Mouse (Mus musculus): Measurements from ENCODE around the gene Inpp5k.
A peak's percentile ranks its signal among the peaks of the same experiment; 100 is the strongest.

Inpp5k gene

GRCm38 (mm10) chr11:75654471-75655390 is 23.9 kb downstream of the Inpp5k start:
- DNase-seq: peak; percentile 65 to 78

DNA sequence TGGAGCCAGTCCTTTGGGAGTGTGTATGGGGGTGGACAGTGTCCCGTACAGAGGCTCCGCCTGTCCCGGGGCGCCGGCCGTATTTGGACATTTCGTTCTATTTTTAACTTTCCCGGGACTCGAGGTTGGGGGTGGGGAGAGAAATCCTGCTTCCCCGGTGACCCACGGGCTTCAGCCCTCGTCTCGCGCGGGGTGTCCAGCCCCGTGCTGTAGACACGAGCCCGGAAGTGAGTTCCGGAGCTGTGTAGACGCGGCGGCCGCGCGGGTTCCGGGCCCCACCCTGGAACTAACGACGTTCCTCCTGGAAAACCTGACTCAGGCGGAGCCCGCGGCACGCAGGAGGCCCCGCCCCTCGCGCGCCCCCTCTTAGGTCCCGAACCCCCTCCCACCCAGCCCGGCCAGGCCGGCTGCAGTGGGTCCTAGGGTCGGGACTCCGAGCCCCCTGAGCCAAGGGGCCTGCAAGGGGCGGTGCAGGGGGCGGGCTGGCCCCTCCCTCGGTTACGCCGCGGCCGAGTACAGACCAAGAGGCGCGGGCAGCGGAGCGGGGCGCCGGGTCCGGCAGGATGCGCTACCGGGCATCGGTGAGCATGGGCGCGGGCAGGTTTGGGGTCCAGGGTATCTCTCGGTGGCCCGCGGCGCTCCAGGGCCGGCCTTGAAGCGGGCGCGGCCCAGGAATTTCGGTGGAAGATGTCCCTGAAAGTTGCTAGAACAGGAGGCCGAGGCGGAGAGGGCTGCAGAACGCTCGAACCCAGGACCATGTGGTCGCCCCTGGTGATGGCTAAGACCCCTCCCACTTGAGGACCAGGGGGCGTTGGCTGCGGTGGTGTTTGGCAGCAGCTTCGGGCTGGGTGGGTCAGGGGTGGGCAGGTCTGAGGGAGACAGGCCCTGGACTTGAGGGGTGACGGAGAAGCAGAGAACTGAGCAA is 25.1 kb downstream of the Inpp5k start:
- DNase-seq: peak; percentile 66 to 77

DNA sequence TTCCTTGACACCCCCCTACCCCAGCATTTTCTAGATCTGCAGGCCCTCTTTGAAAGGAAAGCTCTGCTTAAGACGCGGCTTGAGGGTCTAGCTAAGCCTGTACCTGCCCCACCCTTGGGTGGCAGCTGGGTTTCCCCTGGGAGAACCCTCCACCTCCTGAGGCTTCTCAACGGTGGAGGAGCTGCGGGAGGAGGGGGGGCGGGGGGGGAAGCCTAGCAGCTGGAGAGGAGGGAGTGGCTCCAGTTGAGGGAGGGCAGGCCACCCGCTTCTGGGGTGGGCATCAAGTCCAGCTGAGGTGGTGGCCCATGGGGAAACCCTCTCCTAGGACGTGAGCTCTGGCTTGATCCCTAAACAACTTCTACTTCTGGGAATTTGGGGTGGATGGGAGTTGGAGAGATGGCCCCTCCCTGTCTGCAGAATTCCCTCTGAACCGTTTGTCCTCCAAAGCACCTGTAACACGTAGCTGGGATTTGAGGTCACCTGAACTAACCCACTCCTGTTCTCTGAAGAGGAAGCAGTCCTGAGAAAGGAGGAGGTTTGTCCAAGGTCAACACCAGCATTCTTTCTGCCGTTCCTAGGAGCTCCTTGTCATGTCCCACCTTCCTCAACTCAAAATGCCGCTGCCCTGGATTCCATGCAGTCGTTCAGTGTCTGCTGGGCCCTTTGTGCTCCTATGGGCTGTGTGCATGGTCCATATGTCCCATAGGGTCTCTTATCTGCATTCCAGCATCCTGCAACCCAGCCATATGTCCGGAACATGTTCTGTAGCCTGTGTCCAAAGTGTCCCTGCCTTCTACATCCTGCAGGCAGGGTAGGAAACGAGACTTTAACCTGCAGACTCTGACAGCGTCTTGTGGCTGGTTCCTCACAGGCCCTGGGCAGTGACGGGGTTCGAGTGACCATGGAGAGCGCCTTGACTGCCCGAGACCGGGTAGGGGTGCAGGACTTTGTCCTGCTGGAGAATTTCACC is 26.1 kb downstream of the Inpp5k start:
- peak in 1 of 2 experiments; percentile 12 for DNase-seq

DNA sequence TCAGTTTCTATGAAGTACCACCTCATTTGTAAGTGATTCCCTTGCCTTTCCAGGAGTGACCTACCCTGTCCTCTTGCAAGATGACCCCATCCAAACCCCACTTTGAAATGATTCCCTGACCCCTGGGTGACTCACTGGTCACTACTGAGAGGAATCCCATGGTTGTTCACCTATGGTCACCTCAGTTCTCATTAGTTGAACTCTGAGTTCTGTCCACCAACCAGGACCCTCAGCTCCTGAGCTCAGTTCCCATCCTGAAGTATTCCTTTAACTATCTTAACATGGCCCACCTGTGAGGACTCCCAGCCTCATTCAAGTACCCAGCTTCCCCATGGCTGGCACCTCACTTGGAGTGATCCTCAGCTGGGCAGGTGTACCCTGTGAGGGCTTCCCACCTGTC is 27.1 kb downstream of the Inpp5k start:
- no peak for DNase-seq

DNA sequence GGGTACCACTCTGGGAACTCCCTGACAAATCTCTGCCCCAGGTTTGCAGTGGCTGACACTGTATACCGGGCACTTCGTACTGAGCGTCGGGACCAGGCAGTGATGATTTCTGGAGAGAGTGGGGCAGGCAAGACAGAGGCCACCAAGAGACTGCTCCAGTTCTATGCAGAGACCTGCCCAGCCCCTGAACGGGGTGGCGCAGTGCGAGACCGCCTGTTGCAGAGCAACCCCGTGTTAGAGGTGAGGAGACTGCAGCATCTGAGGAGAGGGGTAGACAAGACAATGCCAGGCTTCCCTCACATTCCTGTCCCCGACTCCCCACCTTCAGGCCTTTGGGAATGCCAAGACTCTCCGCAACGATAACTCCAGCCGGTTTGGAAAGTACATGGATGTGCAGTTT is 27.5 kb downstream of the Inpp5k start:
- DNase-seq: no peak

DNA sequence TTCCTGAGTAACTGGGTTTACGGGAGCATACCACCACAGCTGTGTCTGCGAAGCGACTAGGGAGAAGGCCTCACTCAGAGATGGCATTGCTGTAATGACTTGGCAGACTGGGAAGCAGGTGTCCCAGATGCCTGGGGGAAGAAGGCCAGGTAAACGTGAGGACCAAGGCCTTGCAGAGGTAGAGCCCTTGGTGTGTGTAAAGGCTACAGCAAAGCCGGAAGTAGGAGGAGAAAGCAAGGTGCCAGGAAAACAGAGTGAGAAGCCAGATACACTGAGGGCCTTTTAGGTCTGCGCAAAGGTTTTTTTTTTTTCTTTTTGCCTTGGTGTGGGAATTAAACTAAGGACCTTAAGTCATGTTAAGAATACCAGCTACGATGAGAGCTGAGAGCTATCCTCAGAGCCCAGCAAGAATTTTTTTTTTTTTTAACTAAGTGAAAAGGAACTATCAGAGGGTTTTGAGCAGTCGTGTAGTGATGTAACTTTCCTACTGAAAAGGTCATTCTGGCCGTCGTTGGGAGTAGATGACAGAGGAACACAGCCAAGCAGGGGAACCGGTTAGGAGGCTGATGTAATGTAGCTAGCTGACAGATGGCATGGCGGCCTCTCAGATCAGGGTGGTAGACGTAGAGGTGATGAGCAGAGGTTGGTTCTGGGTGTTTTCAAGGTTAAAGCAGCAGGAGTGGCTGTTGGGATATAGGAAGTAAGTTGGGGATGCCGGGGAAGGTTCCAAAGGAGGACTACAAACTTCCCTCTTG is 28.4 kb downstream of the Inpp5k start:
- DNase-seq: no peak

DNA sequence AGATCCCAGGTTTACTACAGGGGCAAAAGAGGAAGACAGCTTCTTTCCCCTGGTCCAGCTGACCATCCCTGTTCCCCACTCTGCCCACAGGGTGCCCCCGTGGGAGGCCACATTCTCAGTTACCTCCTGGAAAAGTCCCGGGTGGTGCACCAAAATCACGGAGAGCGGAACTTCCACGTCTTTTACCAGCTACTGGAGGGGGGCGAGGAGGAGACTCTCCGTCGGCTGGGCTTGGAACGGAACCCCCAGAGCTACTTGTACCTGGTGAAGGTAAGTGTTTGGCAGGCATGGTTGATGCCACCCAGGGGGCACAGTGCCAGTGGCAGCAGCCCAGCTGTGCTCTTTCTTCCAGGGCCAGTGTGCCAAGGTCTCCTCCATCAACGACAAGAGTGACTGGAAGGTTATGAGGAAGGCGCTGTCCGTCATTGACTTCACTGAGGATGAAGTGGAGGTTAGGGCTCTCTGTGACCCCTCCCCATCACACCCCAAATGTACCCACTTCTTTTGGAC is 29.3 kb downstream of the Inpp5k start:
- DNase-seq: no peak

GRCm38 (mm10) chr11:75660941-75661800 is 30.4 kb downstream of the Inpp5k start:
- DNase-seq: no peak

GRCm38 (mm10) chr11:75662131-75662530 is 31.3 kb downstream of the Inpp5k start:
- no peak for DNase-seq

- no peak for DNase-seq
Observed at GRCm38 (mm10) chr11:75666296-75666695, 35.5 kb downstream of the Inpp5k start.

DNA sequence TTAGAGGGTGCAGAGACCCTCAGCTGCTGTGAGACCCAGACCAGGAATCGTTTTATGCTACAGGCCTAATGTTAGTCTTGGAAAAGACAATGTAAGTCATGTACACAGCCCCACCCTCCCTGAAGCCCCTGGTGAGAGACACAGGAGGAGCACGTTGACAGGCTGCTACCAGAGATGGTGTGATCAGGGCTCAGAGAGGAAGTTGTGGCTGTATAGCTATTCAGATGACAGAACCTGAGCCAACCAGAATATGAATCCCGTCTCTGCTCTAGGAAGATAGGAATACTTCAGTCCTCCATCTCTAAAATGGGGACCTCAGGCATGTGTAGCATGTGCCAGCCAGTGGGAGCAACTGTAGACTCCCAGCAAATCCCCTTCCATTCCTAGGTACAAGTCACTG is 37.8 kb downstream of the Inpp5k start:
- no peak for DNase-seq

GRCm38 (mm10) chr11:75669176-75669852 is 38.5 kb downstream of the Inpp5k start:
- no peak for DNase-seq

- no peak for DNase-seq
Observed at GRCm38 (mm10) chr11:75669853-75670200, 39.0 kb downstream of the Inpp5k start.

DNA sequence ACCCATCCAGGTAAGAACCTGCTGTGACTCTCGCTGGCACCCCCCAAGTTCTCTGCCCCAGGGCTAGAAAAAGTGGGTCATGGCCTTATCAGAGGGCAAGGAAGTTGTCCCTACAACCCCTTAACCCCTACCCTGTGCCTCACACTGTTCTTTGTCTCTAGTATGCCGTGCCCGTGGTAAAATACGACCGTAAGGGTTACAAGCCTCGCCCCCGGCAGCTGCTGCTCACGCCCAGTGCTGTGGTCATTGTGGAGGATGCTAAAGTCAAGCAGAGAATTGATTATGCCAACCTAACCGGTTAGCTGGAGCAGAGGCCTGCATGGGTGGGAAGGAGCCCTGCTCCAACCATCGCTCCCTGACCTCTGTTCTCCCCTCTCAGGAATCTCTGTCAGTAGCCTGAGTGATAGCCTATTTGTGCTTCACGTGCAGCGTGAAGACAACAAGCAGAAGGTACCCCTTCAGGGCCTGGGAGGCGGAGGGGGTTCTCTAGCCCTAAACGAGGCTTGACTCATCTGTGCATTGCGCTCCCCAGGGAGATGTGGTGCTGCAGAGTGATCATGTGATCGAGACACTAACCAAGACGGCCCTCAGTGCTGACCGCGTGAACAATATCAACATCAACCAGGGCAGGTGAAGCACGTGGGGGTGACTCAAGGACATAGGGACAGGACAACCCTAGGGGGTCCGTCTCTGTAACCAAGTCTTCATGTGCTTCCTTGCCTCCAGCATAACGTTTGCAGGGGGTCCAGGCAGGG is 40.8 kb downstream of the Inpp5k start:
- DNase-seq: no peak

DNA sequence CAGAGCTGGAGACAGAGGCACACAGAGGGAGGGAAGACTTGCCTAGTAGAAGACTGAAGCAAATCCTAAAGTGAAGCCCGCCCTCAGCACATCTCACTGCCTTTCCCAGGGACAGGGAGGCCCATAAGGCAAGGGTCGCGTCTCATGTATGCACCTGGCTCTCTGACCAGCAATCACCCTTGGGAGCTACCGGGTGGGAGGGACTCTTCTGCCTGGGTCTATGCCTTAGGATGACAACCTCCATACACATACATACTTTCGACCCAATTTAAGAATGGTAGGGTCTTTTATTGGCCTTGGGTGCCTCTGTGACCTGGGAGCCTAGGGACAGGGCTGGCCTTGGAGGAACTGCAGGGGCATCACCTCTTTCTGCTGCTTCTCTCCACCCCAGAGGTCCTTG is 42.6 kb downstream of the Inpp5k start:
- DNase-seq: no peak

DNA sequence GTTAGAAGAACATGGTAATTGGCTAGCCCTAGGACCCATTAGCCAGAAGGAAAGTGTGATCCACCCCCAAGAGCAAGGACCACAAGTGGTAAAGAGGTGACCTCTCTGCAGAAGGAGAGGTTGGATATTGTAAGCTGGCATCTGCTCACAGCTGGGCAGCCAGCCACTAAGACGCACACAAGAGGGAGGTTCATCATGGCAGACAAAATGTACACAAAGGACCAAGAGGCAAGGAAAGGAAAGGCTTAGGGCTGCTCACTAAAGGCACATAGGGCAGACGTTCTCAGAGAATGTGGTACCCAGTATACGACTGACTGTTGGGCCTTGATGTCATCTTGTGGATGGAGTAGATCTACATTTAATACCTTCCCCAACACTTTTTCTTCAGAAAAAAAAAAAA is 44.1 kb downstream of the Inpp5k start:
- DNase-seq: no peak

- no peak for DNase-seq
Observed at GRCm38 (mm10) chr11:75677881-75678746, 47.3 kb downstream of the Inpp5k start.

All from thymus, postnatal 36 days (tissue).